Mouse (Mus musculus) skeletal muscle tissue, adult 2 months (tissue): ENCODE results near the gene Nipal3.

ENCODE experiments used
- DNase-seq: peaks from one replicate; pipeline ENCODE4 v3.0.0-alpha.2; 2012; ENCODE audit warnings: low read depth, low spot score

Gene Nipal3

GRCm38 (mm10) chr4:135494521-135495396 lies at the start of gene Nipal3, which contains the start of gene Stpg1:
Gene Nipal3 (minus strand): TSS chr4:135495038.
Gene Stpg1 (plus strand): TSS chr4:135494790.
- peak; percentile 94 for DNase-seq

GRCm38 (mm10) chr4:135544284-135544683 lies 49.4 kb upstream of the Nipal3 start:
- DNase-seq: no peak

GRCm38 (mm10) chr4:135540057-135540456 lies 45.2 kb upstream of the Nipal3 start:
- no peak for DNase-seq

GRCm38 (mm10) chr4:135539056-135539455 lies 44.2 kb upstream of the Nipal3 start:
- DNase-seq: no peak

GRCm38 (mm10) chr4:135535021-135535420 lies 40.2 kb upstream of the Nipal3 start:
- DNase-seq: no peak

- no peak for DNase-seq
Observed at GRCm38 (mm10) chr4:135533001-135533400, 38.2 kb upstream of the Nipal3 start.

GRCm38 (mm10) chr4:135531771-135532613 lies 37.2 kb upstream of the Nipal3 start:
- no peak for DNase-seq

GRCm38 (mm10) chr4:135531236-135531635 lies 36.4 kb upstream of the Nipal3 start:
- no peak for DNase-seq

- DNase-seq: no peak
Observed at GRCm38 (mm10) chr4:135530270-135530669, 35.4 kb upstream of the Nipal3 start.

- DNase-seq: no peak
Observed at GRCm38 (mm10) chr4:135526039-135526710, 31.3 kb upstream of the Nipal3 start.

GRCm38 (mm10) chr4:135525057-135525456 lies 30.2 kb upstream of the Nipal3 start:
- DNase-seq: no peak

GRCm38 (mm10) chr4:135523939-135524338 lies 29.1 kb upstream of the Nipal3 start:
- DNase-seq: no peak

- no peak for DNase-seq
Observed at GRCm38 (mm10) chr4:135520421-135520820, 25.6 kb upstream of the Nipal3 start.

- no peak for DNase-seq
Observed at GRCm38 (mm10) chr4:135518135-135518534, 23.3 kb upstream of the Nipal3 start.

- DNase-seq: peak; percentile 37
Observed at GRCm38 (mm10) chr4:135516351-135517316, 21.8 kb upstream of the Nipal3 start.

- no peak for DNase-seq
Observed at GRCm38 (mm10) chr4:135514925-135515324, 20.1 kb upstream of the Nipal3 start.

- no peak for DNase-seq
Observed at GRCm38 (mm10) chr4:135513865-135514264, 19.0 kb upstream of the Nipal3 start.

GRCm38 (mm10) chr4:135509515-135509914 lies 14.7 kb upstream of the Nipal3 start:
- DNase-seq: no peak

GRCm38 (mm10) chr4:135508419-135509039 lies 13.7 kb upstream of the Nipal3 start:
- DNase-seq: peak; percentile 47
